Mouse (Mus musculus) neutrophil, adult 5-6 weeks (primary cell): ENCODE results near the gene Bpifc. TPM values are rescaled to one million over a fixed set of nuclear protein-coding genes. Genes with fewer than 3 reads are reported as not detected.

Experiments
- ATAC-seq: fragments of 151-379, 151-347 bp; 2 replicates; pipeline ENCODE4 v1.8.0; 2017; ENCODE audit warnings: mild to moderate bottlenecking, moderate TSS enrichment; ENCODE audit not compliant: insufficient number of reproducible peaks, poor library complexity, low FRiP score, severe bottlenecking; ENCODE audit errors: extremely low read depth
- total RNA-seq: library from RNA; stranded (forward); fragments of 200-1000 nt; gene quantifications from 2 replicates; pipeline ENCODE4 v1.2.3, GENCODE M21; 2017

Bpifc gene
- total RNA-seq, 1 experiment from 2014 or later, result not detected

- peak; percentile 8; the same call in 1 of the 2 replicates for ATAC-seq
These were observed 9.7 kb upstream of the Bpifc start for GRCm38 (mm10) chr10:86021408-86021748.

- no peak for ATAC-seq
These were observed 7.1 kb upstream of the Bpifc start for GRCm38 (mm10) chr10:86018813-86019212.

- no peak for ATAC-seq
These were observed 6.1 kb upstream of the Bpifc start for GRCm38 (mm10) chr10:86017781-86018180.

- ATAC-seq, result no peak
These were observed 523 bp downstream of the Bpifc start for GRCm38 (mm10) chr10:86011172-86011571.

GRCm38 (mm10) chr10:86010636-86011035 lies 1.1 kb downstream of the Bpifc start:
- no peak for ATAC-seq

- ATAC-seq, result no peak
These were observed 2.0 kb downstream of the Bpifc start for GRCm38 (mm10) chr10:86009688-86010087.

- no peak for ATAC-seq
These were observed 5.2 kb downstream of the Bpifc start for GRCm38 (mm10) chr10:86006455-86006854.

- ATAC-seq, result no peak
These were observed 11.2 kb downstream of the Bpifc start for GRCm38 (mm10) chr10:86000447-86000846.

- no peak for ATAC-seq
These were observed 17.1 kb downstream of the Bpifc start for GRCm38 (mm10) chr10:85994543-85995104.

GRCm38 (mm10) chr10:85993836-85994235 lies 17.9 kb downstream of the Bpifc start:
- ATAC-seq, result no peak

- no peak for ATAC-seq
These were observed 19.3 kb downstream of the Bpifc start for GRCm38 (mm10) chr10:85992412-85992811.

GRCm38 (mm10) chr10:85989412-85990115 lies 22.1 kb downstream of the Bpifc start:
- ATAC-seq, result no peak

GRCm38 (mm10) chr10:85972915-85973314 lies 38.8 kb downstream of the Bpifc start:
- no peak for ATAC-seq

GRCm38 (mm10) chr10:85971826-85972225 lies 39.9 kb downstream of the Bpifc start:
- no peak for ATAC-seq

- ATAC-seq, result no peak
These were observed 41.6 kb downstream of the Bpifc start for GRCm38 (mm10) chr10:85969894-85970620.

- no peak for ATAC-seq
These were observed 43.0 kb downstream of the Bpifc start for GRCm38 (mm10) chr10:85968731-85969130.

- ATAC-seq, result peak; percentile 68
These were observed 43.5 kb downstream of the Bpifc start for GRCm38 (mm10) chr10:85968157-85968634.

GRCm38 (mm10) chr10:85967411-85968156 lies 44.1 kb downstream of the Bpifc start:
- ATAC-seq, result no peak

- ATAC-seq, result no peak
These were observed 45.2 kb downstream of the Bpifc start for GRCm38 (mm10) chr10:85966476-85966875.
